Mouse (Mus musculus) fibroblast of lung, adult 2 months (primary cell): ENCODE measurements around the gene Hoxa5.

Experiments
- DNase-seq: peaks from one replicate; pipeline ENCODE4 v3.0.0-alpha.2; 2011; ENCODE audit warnings: low read depth

Gene Hoxa5

DNA sequence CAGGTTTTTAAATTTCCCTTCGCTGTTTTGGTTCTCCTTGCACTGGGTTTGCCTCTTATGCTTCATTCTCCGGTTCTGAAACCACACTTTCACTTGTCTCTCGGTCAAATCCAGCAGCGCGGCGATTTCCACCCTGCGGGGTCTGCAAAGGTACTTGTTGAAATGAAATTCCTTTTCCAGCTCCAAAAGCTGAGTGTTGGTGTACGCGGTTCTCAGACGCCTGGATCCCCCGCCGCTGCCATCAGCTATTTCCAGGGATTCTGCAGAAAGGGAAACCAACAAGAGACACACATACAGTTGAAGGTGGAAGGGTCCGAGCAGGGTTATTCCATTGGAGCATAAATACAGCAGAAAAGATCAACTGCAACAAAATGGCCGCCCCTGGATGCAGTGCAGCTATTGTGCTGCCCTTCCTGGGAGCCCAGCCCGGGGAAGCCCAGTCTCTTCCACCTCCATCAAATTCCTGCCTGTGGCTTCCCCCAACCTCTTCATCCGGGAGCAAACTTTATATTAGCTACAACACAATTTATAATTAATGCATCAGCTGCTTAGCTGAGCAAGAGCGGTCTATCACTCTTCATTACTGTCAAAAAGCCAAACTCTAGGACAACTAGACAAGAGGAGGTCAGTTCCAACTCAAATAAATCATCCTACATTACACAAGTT lies 40.9 kb downstream of the Hoxa5 start:
- peak; percentile 19 for DNase-seq

DNA sequence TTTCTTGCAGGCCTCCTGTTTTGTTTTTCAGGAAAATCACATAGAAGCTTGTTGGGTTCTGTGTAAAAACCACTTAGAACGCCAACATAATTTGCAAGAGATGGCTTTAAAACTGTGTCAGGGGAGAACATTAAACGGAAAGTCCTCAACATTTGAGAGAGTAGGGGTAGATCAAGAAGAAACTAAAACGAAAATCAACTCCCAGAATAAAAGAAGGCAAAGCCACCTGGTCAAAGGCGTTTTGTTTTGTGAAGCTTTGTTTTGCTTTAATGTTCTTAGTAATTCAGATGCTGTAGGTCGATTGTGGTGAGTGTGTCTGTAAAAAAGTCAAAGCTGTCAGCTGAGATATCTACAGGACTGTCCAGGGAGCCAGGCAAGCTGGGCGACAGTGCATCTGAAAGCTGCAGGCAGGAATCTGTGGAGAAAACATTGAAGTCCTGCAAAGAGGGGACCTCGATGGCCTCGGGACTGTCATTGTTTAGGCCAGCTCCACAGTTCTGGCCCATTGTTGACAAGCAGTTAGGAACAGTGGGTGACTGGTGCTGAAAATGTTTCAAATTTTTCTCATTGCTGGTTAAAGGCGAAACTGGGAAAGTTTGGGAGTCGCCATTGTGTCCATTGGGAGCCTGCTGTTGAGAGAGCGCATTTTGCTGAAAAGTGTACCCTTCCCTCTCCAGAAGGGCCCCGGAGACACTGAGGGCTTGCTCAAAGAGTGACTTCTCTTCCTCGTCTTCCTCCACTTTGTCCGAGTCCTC lies 41.6 kb downstream of the Hoxa5 start:
- DNase-seq = peak; percentile 22

DNA sequence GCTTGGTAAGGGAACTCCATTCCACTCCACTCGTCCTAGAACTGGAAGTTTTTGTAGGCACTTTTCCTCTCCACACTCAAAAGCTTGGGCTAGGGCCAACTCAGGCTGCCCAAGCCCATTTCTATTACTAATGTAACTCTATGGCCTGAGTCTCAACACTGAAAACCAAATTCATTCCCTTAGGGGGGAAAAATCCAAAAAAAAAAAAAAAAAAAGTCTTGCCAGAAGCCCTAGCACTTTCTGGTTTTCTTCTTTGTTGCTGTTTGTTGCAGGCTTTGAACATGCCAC lies 42.4 kb downstream of the Hoxa5 start:
- DNase-seq = peak; percentile 46

DNA sequence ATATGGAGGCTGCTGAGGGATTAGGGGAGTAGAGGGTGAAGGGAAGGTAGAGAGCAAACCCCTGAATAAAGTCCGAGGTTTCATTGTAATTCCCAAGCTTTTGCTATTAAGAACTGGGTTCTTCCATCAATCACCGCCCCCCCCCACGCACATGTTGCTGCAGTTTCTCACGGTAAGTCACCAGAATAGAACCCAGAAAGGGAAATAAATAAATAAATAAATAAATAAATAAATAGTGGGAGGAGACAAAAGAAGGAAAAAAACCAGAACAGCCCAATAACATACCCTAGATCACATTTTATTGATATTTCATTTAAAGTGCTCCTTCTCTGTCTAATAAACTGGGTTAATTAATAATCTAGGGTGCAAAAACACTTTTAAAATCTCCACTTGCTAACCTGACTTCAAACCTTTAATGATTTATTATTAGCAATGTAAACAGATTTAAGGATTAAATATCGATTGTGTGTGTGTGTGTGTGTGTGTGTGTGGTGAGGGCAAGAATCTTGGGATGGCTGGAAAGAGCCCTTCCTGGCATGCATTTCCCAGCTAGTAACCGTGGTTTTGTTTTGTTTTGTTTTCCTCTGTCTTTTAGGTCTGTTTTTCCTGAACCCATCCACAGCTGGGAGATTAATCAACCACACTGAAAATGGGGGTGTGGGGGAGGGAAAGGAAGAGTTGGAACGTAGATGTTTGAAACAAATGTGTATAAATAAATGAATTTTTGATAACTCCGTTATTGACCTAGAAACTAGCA lies 42.9 kb downstream of the Hoxa5 start:
- DNase-seq = peak; percentile 20

DNA sequence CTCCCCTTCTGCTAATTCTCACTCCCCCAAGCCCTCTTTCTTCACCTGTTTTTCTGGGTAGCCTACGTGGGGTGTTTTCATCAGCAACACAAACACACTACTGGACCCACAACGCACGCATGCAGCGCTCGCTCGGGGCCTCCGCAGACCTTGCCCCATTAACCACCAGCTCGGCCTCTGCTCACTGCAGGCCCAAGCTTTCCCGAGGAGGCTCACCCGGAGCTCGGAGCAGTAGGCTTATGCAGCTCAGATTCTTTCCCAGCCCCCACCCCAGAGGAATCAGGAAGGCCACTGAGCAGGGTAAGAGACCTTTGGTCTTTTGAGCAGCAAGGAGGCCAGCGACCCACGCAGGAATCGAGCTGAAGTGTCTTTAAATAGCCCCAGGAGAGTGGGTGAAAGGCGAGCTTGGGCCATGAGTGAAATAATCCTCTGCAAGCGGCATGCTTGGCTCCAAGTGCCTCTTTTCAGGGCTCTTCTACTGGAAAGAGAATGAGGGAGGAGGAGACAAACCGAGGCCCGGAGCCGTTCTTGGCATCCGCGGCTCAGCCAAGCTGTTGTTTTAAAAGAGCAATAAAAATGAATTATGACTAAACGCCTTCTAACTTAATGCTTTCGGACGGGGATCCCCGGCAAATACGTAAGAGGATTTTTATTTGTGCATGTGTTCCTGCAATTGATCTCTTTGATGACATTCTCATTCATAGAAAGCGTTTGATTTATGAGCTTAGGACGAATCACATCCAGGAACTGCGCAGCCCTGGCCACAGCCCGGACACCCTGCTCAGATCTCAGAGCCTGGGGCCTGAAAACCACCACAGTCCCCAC lies 43.7 kb downstream of the Hoxa5 start:
- peak; percentile 41 for DNase-seq

DNA sequence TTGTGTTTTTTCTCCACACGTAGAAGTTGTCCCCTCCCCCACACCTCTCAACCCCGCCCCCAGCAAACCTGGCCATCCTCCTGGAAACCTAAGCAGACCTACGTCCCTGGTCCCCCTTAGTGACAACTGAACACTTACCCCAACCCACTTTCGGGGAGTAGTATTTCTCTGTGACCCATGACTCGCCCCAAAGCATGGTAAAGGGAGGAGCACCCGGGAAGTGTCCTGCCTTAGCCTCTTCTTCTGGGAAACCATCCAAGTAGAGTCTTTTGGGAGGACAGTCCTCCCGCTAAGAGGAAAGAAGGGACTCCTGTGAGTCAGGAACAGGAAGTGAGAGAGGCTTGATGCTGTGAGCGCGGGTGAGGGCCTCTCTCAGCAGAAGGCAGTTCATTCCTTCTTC lies 44.4 kb downstream of the Hoxa5 start:
- no peak for DNase-seq

DNA sequence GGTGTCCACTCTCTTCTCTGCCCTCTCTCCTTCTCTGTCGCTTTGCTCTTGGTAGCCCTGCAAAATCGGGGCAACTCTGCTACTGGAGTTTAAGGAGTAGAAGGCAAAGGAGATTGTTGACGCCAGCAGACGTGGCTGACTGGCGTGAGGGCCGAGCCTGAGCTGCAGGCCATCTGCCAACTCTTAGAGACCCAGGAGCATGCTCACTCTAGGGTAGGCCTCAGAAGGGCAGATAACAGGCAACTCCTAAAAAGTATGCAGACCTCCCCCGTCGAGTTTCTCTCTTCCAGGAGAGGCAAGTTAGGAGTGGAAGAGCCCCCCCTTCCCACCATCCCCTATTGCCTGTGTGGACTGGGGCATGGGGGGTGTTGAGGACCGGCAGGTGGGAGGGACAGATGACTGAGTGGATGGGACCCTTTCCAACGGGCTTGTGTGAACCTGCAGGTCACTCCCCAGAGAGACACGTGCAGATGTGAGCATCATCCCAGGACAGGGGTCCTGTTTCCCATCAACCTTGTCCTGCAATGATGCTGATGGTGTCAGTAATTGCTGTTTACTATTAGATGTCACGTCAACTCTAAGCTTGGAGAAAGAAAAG lies 45.1 kb downstream of the Hoxa5 start:
- peak; percentile 48 for DNase-seq

DNA sequence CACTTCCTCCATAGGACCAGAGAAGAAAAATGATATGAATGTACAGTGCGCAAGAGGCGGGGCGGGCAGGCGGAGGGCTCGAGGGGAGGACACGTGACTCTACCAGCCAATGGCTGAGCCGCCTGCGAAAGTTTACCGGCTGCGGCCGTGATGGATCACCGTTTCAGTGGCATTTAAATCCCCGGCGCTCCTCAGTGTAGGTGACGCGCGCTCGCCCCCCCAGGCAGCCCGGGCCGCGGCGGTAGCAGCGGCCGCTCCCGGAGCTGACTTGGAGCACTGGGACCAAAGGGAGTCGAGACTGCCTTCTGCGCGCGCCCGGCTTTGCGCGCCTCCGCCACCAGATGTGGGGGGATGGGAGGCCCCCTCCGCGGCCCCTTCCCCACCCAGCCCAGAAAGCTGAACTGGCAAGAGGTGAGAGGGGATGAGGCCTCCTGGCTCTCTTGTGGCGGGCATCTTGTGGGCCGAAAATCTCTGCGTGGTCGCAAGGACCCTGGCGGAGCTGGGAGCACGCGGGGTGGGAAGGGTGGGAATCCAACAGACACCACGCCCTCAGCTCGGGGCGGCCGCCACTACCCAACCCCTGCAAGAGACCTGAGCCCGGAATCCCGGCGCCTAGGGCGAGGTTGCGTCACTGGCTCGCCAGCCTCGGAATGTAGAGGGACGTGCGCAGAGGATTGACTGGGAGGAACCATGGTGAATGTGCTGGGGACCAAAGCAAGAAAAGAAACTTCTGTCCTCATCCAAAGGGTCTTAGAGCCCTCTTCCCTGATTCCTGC lies 45.9 kb downstream of the Hoxa5 start, which contains the start of gene Hoxa1:
TSS of gene Hoxa1 (minus strand) at position 42 of the 776 bp plus-strand sequence.
- peak; percentile 69 for DNase-seq

DNA sequence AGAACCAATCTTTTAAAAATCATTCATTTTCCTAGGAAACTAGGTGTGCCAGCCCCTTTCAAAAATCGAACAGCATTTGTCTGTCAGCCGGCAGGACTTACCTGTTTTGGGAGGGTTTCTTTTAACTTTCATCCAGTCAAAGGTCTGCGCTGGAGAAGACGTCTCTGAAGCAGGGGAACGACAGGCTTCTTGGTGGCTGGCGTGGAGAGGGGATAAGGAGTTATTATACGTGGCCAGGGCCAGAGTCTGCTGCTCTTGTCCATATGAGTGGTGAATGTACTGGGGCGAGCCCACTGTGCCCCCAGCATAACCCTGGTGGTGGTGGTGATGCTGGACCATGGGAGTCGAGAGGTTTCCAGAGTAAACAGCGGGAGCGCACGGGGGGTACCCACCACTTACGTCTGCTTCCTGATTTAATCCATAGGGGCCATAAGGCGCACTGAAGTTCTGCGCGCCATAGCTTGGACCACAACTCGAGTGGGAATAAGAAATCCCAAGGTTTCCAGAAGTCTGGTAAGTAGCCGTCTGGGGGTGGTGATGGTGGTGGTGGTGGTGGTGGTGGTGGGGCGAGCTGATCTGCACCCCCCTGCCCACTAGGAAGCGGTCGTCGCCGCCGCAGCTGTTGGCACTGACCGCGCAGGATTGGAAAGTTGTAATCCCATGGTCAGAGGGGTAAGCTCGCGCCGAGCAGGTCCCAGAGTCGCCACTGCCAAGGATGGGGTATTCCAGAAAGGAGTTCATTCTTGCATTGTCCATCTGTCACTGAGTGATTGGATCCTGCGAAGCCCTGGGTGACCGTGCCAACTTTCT lies 46.7 kb downstream of the Hoxa5 start:
- no peak for DNase-seq

DNA sequence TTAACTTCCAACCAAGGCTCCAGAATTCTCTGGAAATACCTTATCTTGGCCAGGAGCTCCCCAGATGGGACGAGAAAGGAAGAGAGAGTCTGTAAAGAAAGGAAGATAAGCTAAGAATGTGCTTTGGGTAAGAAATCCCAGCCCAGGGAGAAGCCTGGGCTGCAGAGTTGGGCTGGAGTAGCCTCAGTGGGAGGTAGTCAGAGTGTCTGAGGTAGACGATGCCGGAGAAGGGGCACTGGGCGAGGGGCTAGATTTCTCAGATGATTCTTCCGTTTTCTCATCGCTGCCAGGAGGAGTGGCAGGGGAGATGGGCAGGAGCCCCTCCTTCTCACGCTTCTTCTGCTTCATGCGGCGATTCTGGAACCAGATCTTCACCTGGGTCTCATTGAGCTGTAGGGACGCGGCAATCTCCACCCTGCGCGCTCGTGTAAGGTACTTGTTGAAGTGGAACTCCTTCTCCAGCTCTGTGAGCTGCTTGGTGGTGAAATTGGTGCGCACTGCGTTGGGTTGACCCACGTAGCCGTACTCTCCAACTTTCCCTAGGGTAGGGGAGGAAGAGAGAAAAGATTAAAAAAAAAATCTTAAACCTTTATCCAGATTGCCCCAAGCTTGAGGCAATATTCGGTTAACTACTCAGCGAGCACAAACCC lies 47.7 kb downstream of the Hoxa5 start:
- DNase-seq = no peak

DNA sequence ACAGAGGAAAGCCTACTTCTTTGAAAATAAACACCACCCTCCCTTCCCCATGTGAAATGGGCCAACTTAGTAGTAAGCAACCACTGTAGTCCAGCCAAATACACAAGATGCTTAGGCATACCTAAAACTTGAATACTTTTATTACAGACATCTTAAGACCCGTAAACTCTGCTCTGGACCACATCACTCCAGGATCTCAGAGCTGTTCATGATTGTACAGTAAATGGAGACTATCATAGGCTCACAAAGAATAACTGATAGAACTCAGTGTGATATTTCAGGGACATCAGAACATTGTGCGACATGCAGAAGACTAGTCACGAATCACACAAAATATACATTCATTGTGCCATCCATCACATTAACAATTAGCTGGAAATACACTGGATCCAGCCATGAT lies 48.9 kb downstream of the Hoxa5 start:
- DNase-seq = no peak

DNA sequence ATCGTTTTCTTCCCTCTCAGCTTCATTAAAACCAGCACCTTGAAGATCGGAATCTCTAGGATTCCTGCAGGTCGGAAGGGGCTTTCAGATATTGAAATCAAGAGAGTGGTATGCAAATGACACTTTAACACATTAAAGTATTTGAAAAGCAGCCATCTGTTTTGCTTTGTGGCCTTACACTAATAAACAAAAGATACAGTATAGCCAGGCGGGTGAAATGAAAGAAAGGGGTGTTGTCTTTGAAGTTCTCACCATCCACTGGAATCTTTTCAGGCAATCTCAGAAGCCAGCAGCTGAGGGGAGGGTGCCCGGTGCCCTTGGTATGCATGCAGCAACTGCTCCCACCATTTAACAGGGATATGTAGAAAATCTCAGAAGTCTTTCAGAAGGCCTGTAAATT lies 50.3 kb downstream of the Hoxa5 start:
- no peak for DNase-seq

DNA sequence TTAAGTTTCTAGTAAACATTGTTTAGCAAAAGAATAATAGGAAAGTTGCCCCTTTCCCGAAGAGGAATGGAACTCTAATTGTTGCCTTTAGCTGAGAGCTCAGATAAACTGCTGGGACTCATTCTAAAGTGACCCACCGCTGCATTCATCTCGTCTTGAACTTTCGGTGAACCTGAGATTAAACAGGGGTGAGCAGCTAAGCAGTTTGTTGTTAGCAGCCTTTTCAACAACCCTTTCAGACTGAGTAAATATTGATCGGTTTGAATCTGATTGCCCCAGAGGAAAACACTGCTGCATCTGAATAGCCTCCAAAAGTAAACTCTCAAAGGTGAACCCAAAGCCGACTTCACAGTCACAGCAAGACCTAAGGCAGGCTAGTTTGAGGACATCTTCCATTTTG lies 51.1 kb downstream of the Hoxa5 start:
- no peak for DNase-seq

DNA sequence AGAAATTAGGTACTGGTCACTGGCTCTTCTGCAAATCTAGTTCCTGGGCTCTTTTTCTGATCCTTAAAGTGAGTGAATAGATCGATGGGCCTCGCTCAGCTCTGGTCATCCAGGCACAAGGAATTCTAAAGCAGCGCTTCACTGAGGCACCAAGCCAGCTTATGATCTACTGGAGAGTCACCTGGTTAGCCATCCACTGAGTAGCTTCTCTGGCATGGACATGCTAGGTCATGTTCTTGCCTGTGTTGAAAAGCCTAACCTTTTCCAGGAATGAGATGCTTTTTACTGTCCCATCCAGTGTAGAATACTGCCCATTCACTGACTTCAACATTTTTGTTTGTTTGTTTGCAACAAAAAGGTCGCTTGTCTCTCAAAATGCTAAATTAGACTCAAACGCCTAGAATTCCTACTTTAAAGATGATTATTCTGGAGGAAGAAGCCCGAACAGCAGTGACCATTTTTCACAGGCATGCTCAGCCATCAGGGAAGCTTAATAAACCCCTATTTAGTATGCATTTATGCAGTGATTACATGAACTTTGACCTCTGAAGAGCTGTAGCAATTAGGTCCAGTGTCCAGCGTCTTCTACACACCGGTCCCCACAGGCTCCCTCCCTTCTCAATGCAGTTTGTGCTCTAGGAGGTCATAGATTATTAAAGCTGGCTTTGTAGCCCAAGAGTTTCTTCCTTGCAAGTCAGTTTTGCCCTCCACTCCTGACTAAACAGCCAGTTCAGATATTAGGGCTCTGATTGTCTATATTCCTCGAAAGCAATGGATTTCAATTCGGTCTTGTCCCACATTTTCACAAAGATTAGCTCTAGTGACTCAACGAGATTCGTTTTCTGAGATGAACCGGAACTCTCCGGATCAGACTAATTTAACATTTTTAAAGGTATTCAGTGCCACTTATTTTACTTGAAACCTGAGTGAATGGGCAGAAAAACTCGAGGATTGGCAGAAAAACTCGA lies 51.9 kb downstream of the Hoxa5 start:
- DNase-seq = no peak
